Mouse (Mus musculus) heart, adult 18-20 months (tissue): ENCODE results near the gene Csnk1e. TPM values are rescaled to one million over a fixed set of nuclear protein-coding genes. Genes with fewer than 3 reads are reported as not detected.
A peak's percentile ranks its signal among the peaks of the same experiment; 100 is the strongest.
"Not testable (repeated sequence)": the region's sequence is repeated elsewhere in the genome, so short reads cannot be mapped to it uniquely, and the experiment has no call there.

Source experiments
- DNase-seq, 2 experiments: peaks; one replicate each; pipeline ENCODE4 v3.0.0; 2021 to 2022; ENCODE audit warnings: mixed read lengths in 1 of 2
- long read RNA-seq, 2 experiments: library from polyadenylated mRNA; stranded (forward); transcript quantifications; one replicate each; pipeline ENCODE4 v2.0.0; 2021
- total RNA-seq, 2 experiments: library from RNA; stranded (reverse); gene quantifications; 2 replicates each; pipeline ENCODE4 v1.2.3; 2021

Gene Csnk1e
- 10 to 100 TPM; 40.2 to 44.3 TPM for total RNA-seq
- long read RNA-seq, experiment 1, transcript Csnk1e-202 (11 exons, 1,391 nt): major isoform, 19 of 29 reads
- long read RNA-seq, experiment 1, partial matches to known transcripts: 3 of 29 reads
- long read RNA-seq, experiment 1, other reads (novel, unspliced or antisense): 4 of 29 reads
- long read RNA-seq, experiment 2, transcript Csnk1e-202 (11 exons, 1,391 nt): major isoform, 12 of 17 reads
- long read RNA-seq, experiment 2, partial matches to known transcripts: 0 of 17 reads
- long read RNA-seq, experiment 2, other reads (novel, unspliced or antisense): 4 of 17 reads

- peak; percentile 77 to 78 for DNase-seq
Measured at GRCm38 (mm10) chr15:79455106-79455810, at the start of gene Csnk1e. Csnk1e (minus strand) TSS chr15:79455566.

- DNase-seq: no peak
Measured at GRCm38 (mm10) chr15:79504707-79505452, 49.5 kb upstream of the Csnk1e start, which contains the start of gene Kcnj4. Kcnj4 (minus strand) TSS chr15:79505241.

- DNase-seq: no peak
Measured at GRCm38 (mm10) chr15:79503438-79503837, 48.1 kb upstream of the Csnk1e start.

GRCm38 (mm10) chr15:79502891-79503341 is 47.5 kb upstream of the Csnk1e start:
- no peak for DNase-seq

GRCm38 (mm10) chr15:79500110-79500509 is 44.7 kb upstream of the Csnk1e start:
- DNase-seq: no peak

- DNase-seq: no peak
Measured at GRCm38 (mm10) chr15:79493527-79493926, 38.2 kb upstream of the Csnk1e start.

GRCm38 (mm10) chr15:79489463-79489862 is 34.1 kb upstream of the Csnk1e start:
- DNase-seq: no peak

GRCm38 (mm10) chr15:79481181-79481688 is 25.9 kb upstream of the Csnk1e start:
- no peak for DNase-seq

GRCm38 (mm10) chr15:79477227-79477626 is 21.9 kb upstream of the Csnk1e start:
- DNase-seq: peak in 1 of 2 experiments; percentile 12

GRCm38 (mm10) chr15:79473638-79474355 is 18.4 kb upstream of the Csnk1e start:
- no peak for DNase-seq

GRCm38 (mm10) chr15:79473042-79473441 is 17.7 kb upstream of the Csnk1e start:
- DNase-seq: no peak

- no peak for DNase-seq
Measured at GRCm38 (mm10) chr15:79471095-79471494, 15.7 kb upstream of the Csnk1e start.

GRCm38 (mm10) chr15:79470583-79470982 is 15.2 kb upstream of the Csnk1e start:
- DNase-seq: peak in 1 of 2 experiments; percentile 35

GRCm38 (mm10) chr15:79469577-79469976 is 14.2 kb upstream of the Csnk1e start:
- no peak for DNase-seq

GRCm38 (mm10) chr15:79466601-79467286 is 11.4 kb upstream of the Csnk1e start:
- DNase-seq: peak; percentile 81 to 96

GRCm38 (mm10) chr15:79456546-79456945 is 1.2 kb upstream of the Csnk1e start:
- DNase-seq: no peak

GRCm38 (mm10) chr15:79456104-79456503 is 738 bp upstream of the Csnk1e start:
- DNase-seq: not testable (repeated sequence)

- DNase-seq: no peak
Measured at GRCm38 (mm10) chr15:79453831-79454230, 1.5 kb downstream of the Csnk1e start.

- no peak for DNase-seq
Measured at GRCm38 (mm10) chr15:79448041-79448440, 7.3 kb downstream of the Csnk1e start.

- peak; percentile 48 to 60 for DNase-seq
Measured at GRCm38 (mm10) chr15:79445786-79446654, 9.3 kb downstream of the Csnk1e start.
